Mouse (Mus musculus) layer of hippocampus, adult 9-10 months (tissue): ENCODE data around the gene Ppara.

Source experiments
- DNase-seq: peaks from one replicate; pipeline ENCODE4 v3.0.0; 2022; ENCODE audit warnings: low spot score

Ppara gene

GRCm38 (mm10) chr15:85734571-85735033 lies at the start of gene Ppara:
Gene Ppara (plus strand): TSS chr15:85734983.
- no peak for DNase-seq

DNA sequence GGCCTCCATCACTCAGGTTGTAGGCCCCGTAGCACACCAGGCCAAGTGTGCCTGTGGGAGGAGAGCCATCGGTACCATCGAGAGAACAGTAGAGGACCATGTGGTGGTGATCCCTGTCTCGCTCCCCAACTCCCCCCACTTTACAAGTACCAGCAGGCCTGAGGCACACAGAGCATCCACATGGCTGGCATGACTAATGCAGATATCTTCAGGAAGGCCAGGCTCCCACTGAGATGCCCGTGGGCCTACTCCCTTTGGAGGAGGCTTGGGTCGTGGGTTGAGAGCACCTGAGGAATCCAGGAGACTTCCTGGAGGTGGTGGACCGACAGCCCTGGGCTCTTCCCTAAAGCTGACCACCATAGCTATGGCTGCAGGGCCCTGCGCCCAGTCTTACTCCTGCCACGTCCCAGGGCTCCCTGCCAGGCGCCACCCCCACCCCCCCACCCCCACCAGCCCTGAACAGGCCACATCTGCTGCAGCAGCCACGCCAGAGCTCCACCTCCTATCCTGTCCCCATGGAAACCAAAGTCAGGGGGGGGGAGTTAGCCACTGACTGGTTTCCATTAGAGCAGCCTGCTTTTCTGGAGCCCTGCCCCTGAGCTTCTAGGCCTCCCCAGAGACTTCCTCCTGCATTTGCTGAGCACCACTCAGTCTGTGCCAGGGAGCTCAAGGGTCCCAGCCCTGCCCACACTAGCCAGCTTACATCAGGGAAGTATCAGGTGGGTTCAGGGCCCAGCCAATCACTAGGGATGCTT lies 48.0 kb upstream of the Ppara start:
- DNase-seq: no peak

- DNase-seq: no peak
These were observed 47.0 kb upstream of the Ppara start for GRCm38 (mm10) chr15:85687630-85688410.

- DNase-seq: no peak
These were observed 46.0 kb upstream of the Ppara start for GRCm38 (mm10) chr15:85688734-85689133.

- no peak for DNase-seq
These were observed 45.3 kb upstream of the Ppara start for GRCm38 (mm10) chr15:85689523-85689922.

- no peak for DNase-seq
These were observed 44.7 kb upstream of the Ppara start for GRCm38 (mm10) chr15:85690058-85690457.

- DNase-seq: no peak
These were observed 43.9 kb upstream of the Ppara start for GRCm38 (mm10) chr15:85690875-85691274.

DNA sequence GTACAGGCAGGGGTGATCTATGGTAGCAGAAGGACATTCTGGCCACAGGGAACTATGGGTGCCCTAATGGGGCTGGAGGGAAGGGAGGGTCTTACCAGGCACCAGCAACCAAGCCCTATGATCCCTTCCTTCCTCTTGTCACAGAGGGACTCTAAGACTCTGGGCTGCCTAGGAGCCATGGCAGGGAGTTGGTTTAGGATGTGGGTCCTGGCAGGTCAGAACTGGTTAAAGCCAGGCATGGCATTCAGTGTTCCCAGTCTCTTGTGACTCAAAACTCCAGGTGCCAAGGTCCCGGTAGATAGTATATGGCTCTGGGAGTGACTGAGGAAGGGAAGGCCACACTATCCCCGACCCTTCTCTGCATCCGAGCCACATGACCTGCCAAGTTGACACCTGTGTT lies 41.7 kb upstream of the Ppara start:
- DNase-seq: no peak

- no peak for DNase-seq
These were observed 41.0 kb upstream of the Ppara start for GRCm38 (mm10) chr15:85693819-85694218.

GRCm38 (mm10) chr15:85694379-85694778 lies 40.4 kb upstream of the Ppara start:
- DNase-seq: no peak

DNA sequence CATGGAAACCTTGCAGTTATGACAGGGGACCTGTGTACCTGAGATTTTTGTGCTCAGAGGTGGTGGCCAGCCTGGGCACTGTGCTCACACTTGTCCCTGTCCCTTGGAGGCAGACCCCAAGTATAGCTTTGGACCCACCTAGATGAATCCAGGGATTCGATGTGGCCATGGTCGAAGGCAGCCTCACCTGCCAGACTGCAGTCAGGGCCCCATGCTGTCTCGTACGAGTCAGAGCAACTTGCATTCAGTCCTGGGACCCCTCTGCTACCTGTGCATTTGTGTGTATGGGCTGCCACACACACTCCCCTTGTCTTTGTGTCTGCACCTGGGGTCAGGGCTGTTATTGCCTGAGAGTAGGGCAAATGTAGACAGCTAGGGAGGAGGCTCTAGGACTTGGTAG lies 39.5 kb upstream of the Ppara start:
- DNase-seq: no peak

DNA sequence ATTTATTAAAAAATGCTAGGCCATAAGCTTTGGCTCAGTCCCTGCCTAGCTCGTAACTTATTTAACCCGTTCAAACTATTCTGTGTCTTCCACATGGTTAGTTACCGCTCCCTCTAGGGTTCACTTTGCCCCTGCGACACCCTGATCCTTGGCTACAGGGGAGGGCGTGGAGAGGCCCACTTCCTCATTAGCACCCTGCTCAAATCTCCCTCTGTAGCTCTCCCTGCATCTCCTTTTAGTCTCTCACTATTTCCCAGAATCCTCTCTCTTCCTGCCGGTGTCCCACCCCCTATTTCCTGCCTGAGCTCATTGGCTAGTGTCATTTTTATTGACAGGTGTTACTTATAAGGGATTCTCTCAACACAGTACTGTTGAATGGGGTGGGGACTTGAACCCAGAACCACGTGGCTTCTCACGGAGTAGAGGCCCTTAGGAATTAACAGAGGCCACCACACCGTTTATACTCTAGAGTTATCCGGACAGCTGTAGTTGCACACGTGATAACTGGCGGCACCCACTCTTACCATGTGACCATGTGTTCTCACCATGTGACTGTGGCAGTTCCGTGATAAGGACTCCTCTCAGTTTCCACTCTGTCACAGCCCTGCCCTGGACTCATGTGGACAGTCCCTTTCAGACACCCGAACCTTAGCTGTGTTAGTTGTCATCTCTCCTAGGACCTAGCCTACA lies 36.3 kb upstream of the Ppara start:
- no peak for DNase-seq

GRCm38 (mm10) chr15:85699452-85699851 lies 35.3 kb upstream of the Ppara start:
- DNase-seq: no peak

DNA sequence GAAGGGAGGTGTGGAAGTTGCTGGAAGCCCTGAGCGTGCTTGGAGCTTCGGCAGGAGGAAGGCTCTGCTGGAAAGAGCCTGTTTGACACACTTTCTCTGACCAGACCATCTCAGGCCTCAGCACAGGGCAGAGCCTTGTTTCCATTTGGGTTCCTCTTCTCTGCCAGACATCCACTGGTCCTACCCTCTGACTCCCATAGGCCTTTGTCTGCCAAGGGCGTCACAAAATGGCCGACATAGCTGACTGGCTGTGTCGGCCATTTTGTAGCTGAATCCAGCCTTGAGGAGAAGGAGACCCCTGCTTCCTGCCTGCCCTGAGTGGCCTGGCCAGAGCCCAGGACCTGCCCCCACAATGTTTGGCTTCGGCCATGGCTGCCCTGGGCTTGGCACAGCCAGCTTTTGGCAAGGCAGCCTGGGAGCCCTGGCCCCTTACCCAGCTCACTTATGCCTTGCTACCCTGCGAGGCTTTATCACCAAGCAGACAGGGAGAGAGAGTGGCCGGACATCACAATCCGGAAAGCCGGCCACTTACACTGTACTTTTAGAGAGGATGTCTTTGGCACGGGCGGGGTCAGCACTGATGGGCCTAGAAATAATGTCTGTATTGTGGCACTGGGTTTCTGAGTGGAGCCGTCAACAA lies 34.8 kb upstream of the Ppara start:
- DNase-seq: no peak

- DNase-seq: no peak
These were observed 34.1 kb upstream of the Ppara start for GRCm38 (mm10) chr15:85700716-85701115.

GRCm38 (mm10) chr15:85701128-85701930 lies 33.5 kb upstream of the Ppara start:
- no peak for DNase-seq

GRCm38 (mm10) chr15:85702411-85702951 lies 32.3 kb upstream of the Ppara start:
- no peak for DNase-seq

DNA sequence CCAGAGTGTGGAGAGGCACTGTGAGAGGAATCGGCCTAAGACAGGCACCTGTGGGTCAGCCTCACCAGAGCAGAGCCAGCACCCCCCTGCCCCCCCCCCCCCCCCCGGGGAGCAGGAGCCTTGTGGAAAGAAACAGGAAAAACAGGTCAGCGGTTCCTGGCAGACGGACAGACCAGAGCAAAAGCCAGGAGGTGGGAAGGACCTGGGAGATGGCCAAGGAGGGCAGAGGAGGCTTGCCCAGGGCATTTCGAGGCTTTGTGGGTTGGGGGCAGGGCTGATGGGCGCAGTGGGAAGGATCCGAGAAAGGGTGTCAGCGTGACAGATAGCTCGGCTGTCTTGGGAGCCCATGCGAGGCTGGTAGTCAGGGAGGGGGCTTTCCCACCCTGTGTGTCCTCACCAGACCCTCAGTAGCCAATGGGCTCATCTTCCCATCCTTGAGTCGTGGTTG lies 31.6 kb upstream of the Ppara start:
- DNase-seq: no peak

GRCm38 (mm10) chr15:85703858-85704257 lies 30.9 kb upstream of the Ppara start:
- DNase-seq: no peak

DNA sequence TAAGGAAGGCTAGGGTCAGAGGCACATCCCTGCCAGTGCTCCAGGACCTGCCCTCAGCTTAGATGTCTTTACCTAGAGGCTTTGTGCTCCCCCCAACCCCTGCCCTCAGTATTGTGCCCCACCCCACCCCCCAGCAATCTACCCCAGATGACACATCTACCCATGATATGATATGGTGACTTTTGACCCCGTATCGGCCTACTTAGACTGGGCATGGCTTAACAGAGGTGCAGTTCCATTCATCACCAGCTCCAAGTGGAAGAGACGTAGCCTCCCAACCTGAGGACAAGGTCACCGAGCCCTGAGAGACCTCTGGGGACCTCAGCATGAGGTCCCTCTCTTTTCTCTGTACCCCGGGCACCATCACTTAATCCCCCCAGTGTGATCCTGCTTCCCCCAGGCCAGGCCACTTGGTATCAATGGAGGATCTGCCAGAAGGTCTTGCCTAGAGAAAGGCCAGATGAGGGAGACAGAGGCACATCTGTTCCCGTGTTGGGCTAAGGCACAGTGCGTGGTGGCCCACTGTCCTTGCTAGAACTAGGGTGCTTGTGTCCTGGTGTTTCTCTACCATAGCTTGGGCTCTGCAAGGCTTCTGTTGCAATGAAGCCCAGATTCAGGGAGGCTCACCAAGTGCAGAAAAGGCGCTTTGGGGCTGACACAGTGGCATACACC lies 30.3 kb upstream of the Ppara start:
- no peak for DNase-seq
